Mouse (Mus musculus): ENCODE data around the gene Dnajc5. TPM values are rescaled to one million over a fixed set of nuclear protein-coding genes. Genes with fewer than 3 reads are reported as not detected.

The Dnajc5 gene
- total RNA-seq, 2 experiments from 2014 or later, result 288 to 300 TPM

DNA sequence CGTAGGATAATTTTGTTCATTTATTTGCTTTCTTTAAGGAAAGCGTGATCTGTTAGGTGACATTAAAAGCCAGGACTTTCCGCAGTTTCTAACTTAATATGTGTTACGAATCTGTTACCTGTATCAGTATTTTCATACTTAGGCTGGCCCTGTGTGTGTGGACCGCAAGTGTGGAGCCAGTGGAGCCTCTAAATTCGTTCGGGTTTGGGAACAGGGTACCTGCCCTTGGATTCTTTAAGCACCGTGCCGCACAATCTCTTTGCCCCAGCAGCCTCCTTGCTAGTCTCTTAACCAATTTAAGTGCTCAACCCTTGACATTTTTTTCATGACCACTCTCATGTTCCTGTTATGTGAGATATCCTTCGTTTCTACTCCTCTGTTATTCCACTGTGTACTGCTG is 1.2 kb downstream of the Dnajc5 start:
- TF ChIP-seq CTCF (IDR thresholded peaks at IDR 0.05), result no peak
- Histone ChIP-seq H3K27ac (no peak overlapping the region), H3K4me3 (peak overlapping the region; percentile 90)
- DNase-seq (ENCODE audit: extremely low spot score in 1 of 2, low spot score in 2 of 2), result no peak
- intact Hi-C loops (cut with DNase I), result loop anchor here (2.0 kb wide), 2 partner anchors 63 to 71 kb away; partner anchors contain the start of genes Zbtb46 and Zfp512b

DNA sequence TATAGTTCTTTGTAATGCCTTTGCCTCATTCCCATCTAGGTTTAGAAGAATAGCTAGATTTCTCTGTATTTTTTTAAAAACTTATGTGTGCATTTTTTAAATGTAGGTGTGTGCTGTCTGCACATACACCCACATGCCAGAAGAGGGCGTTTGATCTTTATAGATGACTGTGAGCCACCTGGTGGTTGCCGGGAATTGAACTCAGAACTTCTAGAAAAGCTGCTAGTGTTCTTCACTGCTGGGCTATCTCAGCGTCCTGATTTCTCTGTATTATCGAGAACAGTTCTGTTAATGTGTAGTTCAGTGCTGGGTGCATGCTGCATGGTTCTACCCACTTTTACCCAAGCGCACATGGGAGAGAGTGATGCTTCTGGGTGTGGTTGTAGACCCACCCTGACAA is 2.5 kb downstream of the Dnajc5 start:
- Histone ChIP-seq H3K4me3 (no peak overlapping the region), H3K27ac (no peak overlapping the region)
- intact Hi-C loops (cut with DNase I), result no loop called here
- peak in 1 of 2 experiments; percentile 14 for DNase-seq (ENCODE audit: extremely low spot score in 1 of 2, low spot score in 2 of 2)
- peak; percentile 73 for TF ChIP-seq CTCF (IDR thresholded peaks at IDR 0.05)

DNA sequence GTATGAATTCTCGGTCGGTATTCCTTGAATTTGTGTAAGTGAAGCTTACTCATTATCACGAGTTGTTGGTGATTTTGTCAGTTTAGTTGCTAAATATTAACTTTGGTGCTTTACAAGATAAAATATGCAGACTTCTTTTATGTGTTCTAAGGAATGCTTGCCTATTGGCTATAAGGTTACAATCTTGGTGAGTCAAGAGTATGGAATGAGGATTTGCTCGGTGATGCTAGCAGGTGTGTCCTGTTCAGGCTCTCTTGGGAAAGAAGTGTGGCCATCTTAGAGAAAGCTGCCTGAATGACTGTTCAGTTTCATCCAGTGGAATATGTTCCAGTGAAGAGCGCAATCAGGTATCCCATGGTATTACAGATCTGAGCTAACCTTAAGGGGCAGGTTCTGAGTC is 5.2 kb downstream of the Dnajc5 start:
- DNase-seq (ENCODE audit: extremely low spot score in 1 of 2, low spot score in 2 of 2), result no peak
- Histone ChIP-seq H3K4me3 (no peak overlapping the region), H3K27ac (no peak overlapping the region)
- TF ChIP-seq CTCF (IDR thresholded peaks at IDR 0.05), result no peak
- intact Hi-C loops (cut with DNase I), result no loop called here

DNA sequence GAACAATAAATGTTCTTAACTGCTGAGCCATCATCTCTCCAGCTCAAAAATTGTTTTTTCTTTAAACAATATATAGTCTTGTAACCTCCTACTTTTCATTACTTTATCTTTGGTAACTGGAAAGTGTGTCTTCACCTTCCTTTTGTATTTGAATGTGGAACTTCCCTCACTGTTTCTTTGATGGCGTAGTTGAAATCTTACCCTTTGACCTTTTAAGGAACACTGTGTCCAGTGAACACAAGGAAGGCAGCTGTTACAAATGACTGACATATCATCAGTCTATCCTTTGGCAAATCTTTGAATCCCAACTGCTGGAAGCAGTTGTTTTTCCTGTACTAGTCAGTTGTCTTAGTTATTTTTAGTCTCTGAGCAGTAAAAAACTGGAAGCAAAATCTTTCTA is 8.8 kb downstream of the Dnajc5 start:
- TF ChIP-seq CTCF (IDR thresholded peaks at IDR 0.05), result no peak
- no peak overlapping the region for H3K27ac ChIP-seq
- DNase-seq (ENCODE audit: extremely low spot score in 1 of 2, low spot score in 2 of 2), result no peak
- H3K4me3 ChIP-seq, result no peak overlapping the region
- intact Hi-C loops (cut with DNase I), result no loop called here

DNA sequence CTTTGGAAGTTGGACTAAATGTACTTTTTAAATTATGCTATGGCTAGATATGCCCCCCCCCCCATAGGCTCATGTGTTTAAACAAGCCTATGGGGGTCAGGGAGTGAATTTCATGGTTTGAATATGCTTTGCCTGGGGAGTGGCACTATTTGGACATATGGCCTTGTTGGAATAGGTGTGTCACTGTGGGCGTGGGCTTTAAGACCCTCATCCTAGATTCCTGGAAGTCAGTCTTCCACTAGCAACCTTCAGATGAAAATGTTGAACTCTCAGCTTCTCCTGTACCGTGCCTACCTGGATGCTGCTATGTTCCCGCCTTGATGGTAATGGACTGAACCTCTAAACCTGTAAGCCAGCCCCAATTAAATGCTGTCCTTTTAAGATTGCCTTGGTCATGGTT is 12.3 kb downstream of the Dnajc5 start:
- intact Hi-C loops (cut with DNase I), result no loop called here
- no peak for TF ChIP-seq CTCF (IDR thresholded peaks at IDR 0.05)
- DNase-seq (ENCODE audit: extremely low spot score in 1 of 2, low spot score in 2 of 2), result no peak
- H3K4me3 ChIP-seq, result no peak overlapping the region
- H3K27ac ChIP-seq, result no peak overlapping the region

DNA sequence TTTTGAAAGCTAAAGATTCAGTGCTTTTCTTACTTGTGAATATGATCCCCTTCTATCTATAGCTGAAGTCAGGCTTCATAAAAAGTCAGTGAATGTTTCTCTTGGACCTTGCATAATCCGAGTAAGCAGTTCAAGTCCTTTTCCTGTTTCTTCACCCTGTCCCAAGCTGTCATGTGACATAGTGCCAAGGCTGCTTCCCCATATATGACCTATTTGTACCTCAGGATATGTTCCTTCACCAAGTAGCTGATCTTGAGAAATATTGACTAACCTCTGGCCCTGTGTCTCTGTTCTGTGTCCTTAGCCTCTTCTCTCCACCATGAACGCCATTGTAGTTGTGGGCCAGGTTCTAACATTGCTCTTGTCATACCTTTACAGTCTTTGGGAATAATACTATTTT is 16.1 kb downstream of the Dnajc5 start:
- TF ChIP-seq CTCF (IDR thresholded peaks at IDR 0.05), result no peak
- no peak overlapping the region for H3K4me3 ChIP-seq
- no peak for DNase-seq (ENCODE audit: extremely low spot score in 1 of 2, low spot score in 2 of 2)
- no peak overlapping the region; the same call in 1 of the 2 replicates for H3K27ac ChIP-seq
- intact Hi-C loops (cut with DNase I), result no loop called here

DNA sequence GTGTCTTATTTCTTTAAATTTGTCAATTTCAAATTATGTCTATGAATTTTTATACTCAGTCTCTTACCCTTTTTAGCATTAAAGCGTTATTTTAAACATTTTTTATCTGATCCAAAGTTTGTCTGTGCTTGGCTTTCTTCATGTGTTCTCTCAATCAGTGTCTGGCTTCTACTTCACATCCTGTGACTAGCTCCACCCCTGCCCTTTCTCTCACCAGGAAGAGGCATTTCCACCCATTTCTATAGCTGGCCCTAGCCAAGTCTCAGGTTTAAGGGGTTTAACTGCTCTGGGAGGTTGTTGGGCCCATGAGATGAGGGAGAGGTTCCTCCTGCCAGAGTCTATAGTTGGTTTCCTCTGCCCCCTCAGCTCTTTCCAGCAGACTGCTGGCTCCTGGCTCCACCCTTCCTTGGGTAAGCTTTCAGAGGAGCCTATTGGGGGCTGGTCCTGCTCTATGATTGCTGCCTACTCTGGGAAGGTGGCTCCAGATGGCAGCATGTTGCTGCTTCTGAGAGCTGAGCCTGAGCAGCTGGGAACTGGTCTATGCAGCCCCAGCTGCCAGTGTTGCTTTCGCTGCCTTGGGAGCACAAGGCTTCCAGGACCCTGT is 17.3 kb downstream of the Dnajc5 start:
- Histone ChIP-seq H3K4me3 (no peak overlapping the region), H3K27ac (peak overlapping the region; percentile 73)
- intact Hi-C loops (cut with DNase I), result no loop called here
- DNase-seq (ENCODE audit: extremely low spot score in 1 of 2, low spot score in 2 of 2), result peak; percentile 53 to 63
- TF ChIP-seq CTCF (IDR thresholded peaks at IDR 0.05), result no peak

DNA sequence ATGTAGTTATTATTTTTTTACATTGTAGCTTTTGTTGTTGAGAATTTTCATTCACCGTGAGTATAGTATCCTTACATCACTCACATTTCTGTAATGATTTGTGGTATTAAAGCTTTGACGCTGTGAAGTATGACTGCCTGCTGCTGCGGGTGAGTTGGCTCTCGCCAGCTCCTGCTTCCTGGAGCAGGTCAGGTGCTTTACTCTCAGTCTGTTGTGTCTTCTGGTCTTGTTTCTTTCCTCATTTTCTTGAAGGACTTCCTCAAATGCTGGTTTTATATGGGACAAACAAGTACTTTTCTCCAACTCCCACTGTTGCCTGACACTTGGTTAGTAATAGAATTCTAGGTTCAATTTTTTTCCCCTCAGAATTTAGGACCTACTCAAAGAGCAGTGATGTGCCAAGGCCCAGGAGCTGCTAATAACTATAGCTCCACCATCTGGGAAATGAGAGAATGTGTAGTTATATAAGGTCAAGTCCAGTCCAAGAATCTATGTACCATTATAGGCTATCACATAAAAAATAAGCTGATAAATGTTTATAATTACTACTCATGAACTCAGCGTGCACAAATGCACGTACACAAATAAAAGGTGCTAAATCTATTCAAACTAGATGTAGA is 21.6 kb downstream of the Dnajc5 start:
- no peak for TF ChIP-seq CTCF (IDR thresholded peaks at IDR 0.05)
- Histone ChIP-seq H3K4me3 (no peak overlapping the region), H3K27ac (0 out of 2 replicates have a peak overlapping the region, but pooled peaks have one; percentile 13)
- intact Hi-C loops (cut with DNase I), result no loop called here
- no peak for DNase-seq (ENCODE audit: extremely low spot score in 1 of 2, low spot score in 2 of 2)

DNA sequence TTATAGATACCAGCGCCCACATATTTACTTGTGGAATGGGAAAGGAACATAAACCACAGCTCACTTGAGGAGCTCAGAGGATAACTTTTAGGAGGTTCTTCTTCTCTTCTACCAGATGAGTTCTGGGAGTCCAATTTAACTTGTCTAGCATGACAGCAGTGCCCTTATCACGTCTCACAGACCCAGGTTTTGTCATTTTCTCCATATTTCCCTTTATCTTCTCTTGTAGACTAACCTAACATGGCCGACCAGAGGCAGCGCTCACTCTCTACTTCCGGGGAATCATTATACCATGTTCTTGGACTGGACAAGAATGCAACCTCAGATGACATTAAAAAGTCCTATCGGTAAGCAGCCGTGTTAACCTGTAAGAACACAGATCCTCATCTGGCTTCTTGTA is 25.9 kb downstream of the Dnajc5 start:
- H3K27ac ChIP-seq, result no peak overlapping the region
- no peak for DNase-seq (ENCODE audit: extremely low spot score in 1 of 2, low spot score in 2 of 2)
- no peak for TF ChIP-seq CTCF (IDR thresholded peaks at IDR 0.05)
- intact Hi-C loops (cut with DNase I), result no loop called here
- no peak overlapping the region for H3K4me3 ChIP-seq

DNA sequence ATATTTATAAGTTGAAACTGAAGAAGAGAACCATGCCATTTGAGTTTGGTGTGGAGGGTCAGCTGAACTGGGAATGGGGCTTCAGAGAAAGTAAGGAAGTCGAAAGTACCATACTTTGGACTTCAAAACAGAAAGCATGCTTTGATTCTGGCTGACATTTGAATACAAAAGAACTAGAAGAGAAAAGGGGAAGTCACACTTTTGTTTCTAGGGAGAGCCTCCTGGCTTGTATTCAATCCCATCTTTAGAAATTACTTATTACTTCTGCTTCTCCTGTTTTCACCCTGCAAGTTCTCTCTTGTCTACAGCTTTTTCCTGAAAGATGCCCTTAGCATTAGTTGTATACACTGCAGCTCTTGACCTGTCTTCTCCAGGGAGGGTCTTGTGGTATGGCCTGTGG is 27.9 kb downstream of the Dnajc5 start:
- intact Hi-C loops (cut with DNase I), result no loop called here
- Histone ChIP-seq H3K27ac (no peak overlapping the region), H3K4me3 (no peak overlapping the region)
- TF ChIP-seq CTCF (IDR thresholded peaks at IDR 0.05), result no peak
- DNase-seq (ENCODE audit: extremely low spot score in 1 of 2, low spot score in 2 of 2), result no peak

DNA sequence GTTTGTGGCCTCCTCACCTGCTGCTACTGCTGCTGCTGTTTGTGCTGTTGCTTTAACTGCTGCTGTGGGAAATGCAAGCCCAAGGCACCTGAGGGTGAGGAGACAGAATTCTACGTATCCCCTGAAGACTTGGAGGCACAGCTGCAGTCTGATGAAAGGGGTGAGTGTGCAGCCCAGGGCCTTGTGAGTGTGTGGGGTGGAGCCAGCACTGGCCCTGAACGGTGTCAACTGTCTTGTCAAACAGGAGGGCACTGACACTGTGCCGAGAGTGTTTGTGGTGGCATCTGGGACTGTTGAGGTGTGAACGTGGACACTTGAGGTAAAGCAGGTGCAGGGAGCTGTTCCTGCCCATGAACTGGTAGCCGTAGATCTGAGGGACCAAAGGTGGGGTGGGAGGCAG is 28.4 kb downstream of the Dnajc5 start:
- DNase-seq (ENCODE audit: extremely low spot score in 1 of 2, low spot score in 2 of 2), result no peak
- no peak overlapping the region for H3K27ac ChIP-seq
- H3K4me3 ChIP-seq, result no peak overlapping the region
- intact Hi-C loops (cut with DNase I), result no loop called here
- no peak for TF ChIP-seq CTCF (IDR thresholded peaks at IDR 0.05)

DNA sequence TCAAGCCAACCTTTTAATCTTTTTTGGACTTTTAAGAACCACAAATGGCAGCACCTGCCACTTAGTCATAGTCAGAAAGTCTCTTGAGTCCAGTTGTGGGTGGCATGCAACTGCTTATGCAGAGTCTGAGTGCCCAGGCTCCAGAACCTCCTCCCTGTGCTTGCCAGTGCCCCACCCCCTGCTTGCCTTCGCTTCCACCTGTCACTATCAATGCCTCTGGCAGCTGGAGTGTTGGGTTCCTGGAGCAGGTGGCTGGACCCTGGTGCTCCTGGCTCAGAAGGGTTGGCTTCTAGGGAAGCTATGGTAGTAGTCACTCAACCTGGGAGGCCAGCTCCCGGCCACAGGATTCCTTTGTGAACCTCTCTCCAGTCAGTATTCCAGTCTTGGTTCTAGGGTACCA is 29.9 kb downstream of the Dnajc5 start:
- DNase-seq (ENCODE audit: extremely low spot score in 1 of 2, low spot score in 2 of 2), result no peak
- intact Hi-C loops (cut with DNase I), result no loop called here
- no peak overlapping the region for H3K4me3 ChIP-seq
- TF ChIP-seq CTCF (IDR thresholded peaks at IDR 0.05), result no peak
- H3K27ac ChIP-seq, result no peak overlapping the region

DNA sequence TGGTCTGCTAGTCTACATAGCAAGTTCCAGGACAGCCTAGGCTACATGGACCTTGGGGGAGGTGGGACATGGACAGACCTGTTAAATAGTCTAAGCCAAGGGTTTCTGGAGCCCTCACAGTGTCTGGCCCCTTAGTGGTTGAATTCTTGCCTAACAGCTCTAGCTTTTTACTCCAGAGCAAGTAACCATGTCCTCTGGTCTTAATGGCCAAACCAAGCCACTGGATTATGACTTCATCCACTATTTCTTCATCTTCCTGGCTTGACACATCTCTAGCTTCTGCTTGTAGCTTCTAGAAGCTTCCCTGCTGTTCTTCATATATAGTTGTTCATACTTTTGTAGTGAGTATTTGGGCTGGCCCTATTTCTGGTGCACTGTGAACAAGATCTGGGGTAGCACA is 33.5 kb downstream of the Dnajc5 start:
- Histone ChIP-seq H3K4me3 (no peak overlapping the region), H3K27ac (no peak overlapping the region)
- intact Hi-C loops (cut with DNase I), result no loop called here
- no peak for TF ChIP-seq CTCF (IDR thresholded peaks at IDR 0.05)
- DNase-seq (ENCODE audit: extremely low spot score in 1 of 2, low spot score in 2 of 2), result no peak

All from left cerebral cortex, adult 2 months (tissue).